Mouse (Mus musculus) myocyte (in vitro differentiated cells): ENCODE results near the gene Styx.

Experiments
- CEBPB ChIP-seq: IDR thresholded peaks from 2 replicates; pipeline ENCODE4 v1.6.1; 2011; ENCODE audit warnings: mild to moderate bottlenecking, moderate library complexity; ENCODE audit not compliant: poor library complexity, insufficient read depth, severe bottlenecking
- POLR2A ChIP-seq: IDR thresholded peaks from one replicate; pipeline ENCODE4 v1.6.1; 2011; ENCODE audit warnings: low read depth, mild to moderate bottlenecking, control low read depth, moderate library complexity; ENCODE audit not compliant: insufficient read length
- TCF12 ChIP-seq: IDR thresholded peaks from one replicate; pipeline ENCODE4 v1.6.1; 2011; ENCODE audit warnings: mild to moderate bottlenecking, control low read depth; ENCODE audit not compliant: poor library complexity, insufficient read depth, severe bottlenecking
- USF1 ChIP-seq: IDR thresholded peaks from one replicate; pipeline ENCODE4 v1.6.1; 2011; ENCODE audit warnings: low read depth, mild to moderate bottlenecking, control low read depth, moderate library complexity

DNA sequence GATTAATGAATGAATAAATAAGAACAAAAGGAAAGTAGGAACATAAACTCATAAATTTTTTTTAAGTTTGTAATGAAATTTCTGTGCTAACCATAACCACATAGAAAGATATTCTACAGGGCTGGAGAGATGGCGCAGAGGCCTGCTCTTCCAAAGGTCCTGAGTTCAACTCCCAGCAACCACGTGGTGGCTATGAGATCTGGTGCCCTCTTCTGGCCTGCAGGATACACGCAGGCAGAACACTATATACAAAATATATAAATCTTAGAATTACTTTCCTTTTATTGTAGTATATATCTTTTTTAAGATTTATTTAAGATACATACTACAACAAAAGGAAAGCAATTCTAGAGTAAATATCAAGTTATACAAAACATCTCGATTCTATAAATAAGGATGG, 32.0 kb downstream of the Styx start:
- TF ChIP-seq USF1, result peak; percentile 38
- TF ChIP-seq POLR2A, result no peak
- no peak for TF ChIP-seq CEBPB
- no peak for TF ChIP-seq TCF12
